Mouse (Mus musculus): Measurements from ENCODE around the gene Reps2.

GRCm38 (mm10) chrX:162642402-162643090 lies 903 bp downstream of the Reps2 start:
- TF ChIP-seq CTCF (IDR thresholded peaks at IDR 0.05; ENCODE audit: low read depth, low read length) (no peak), EP300 (IDR thresholded peaks at IDR 0.05; ENCODE audit: insufficient read depth, low read depth, low read length) (no peak), POLR2A (IDR thresholded peaks at IDR 0.05; ENCODE audit: insufficient read depth, low read length) (no peak)
